Comparison of ENCODE assay signal across 27 mouse cellular contexts in the genomic region with DNA sequence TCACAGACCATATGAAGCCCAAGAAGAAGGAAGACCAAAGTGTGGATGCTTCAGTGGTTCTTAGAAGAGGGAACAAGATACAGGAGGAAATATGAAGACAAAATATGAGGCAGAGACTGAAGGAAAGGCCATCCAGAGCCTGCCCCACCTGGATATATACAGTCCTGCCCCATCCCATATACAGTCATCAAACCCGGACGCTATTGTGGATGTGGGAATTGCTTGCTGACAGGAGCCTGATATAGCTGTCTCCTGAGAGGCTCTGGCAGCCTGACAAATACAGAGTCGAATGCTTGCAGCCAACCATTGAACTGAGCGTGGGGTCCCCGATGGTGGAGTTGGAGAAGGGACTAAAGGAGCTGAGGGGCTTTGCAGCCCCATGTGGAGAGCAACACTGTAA.
"Had no signal": no experiment of that assay in that cellular context is flagged by ENCODE, and none has a peak within 500 bp of the region (broad histone marks: within the 10 kb centered on the region; RNA-seq: fewer than 3 reads in every experiment).

No protein-coding gene starts in this region.

- H3K4me2 ChIP-seq: embryonic facial prominence, embryonic 12.5 days; embryonic facial prominence, embryonic 13.5 days; embryonic facial prominence, embryonic 15.5 days; forebrain, embryonic 12.5 days; forebrain, embryonic 13.5 days; forebrain, embryonic 15.5 days had no signal

- H3K27me3 ChIP-seq: embryonic facial prominence, embryonic 12.5 days; embryonic facial prominence, embryonic 13.5 days; embryonic facial prominence, embryonic 15.5 days; forebrain, embryonic 12.5 days; forebrain, embryonic 13.5 days; forebrain, embryonic 15.5 days had no signal

- DNase-seq: cerebellum, adult 2 months; cerebellum, adult 8-10 months; cerebellum, adult 9-10 months; cerebellum, adult 9-11 months; cerebellum, postnatal 10 days; cerebellum, postnatal 14 days; cerebellum, postnatal 25 days; cerebellum, postnatal 36 days; embryo, embryonic 11 days; forebrain, postnatal 0 days; gastrocnemius, adult 2 months; gastrocnemius, postnatal 10 days; gastrocnemius, postnatal 14 days; gastrocnemius, postnatal 25 days; gastrocnemius, postnatal 36 days; heart, adult 18-20 months had no signal

- H3K9ac ChIP-seq: embryonic facial prominence, embryonic 12.5 days; embryonic facial prominence, embryonic 13.5 days; embryonic facial prominence, embryonic 15.5 days; forebrain, embryonic 12.5 days; forebrain, embryonic 13.5 days; forebrain, embryonic 15.5 days; forebrain, postnatal 0 days had no signal

- ATAC-seq: forebrain, embryonic 13.5 days; forebrain, embryonic 14.5 days; forebrain, embryonic 15.5 days; forebrain, embryonic 16.5 days; forebrain, postnatal 0 days had no signal

- H3K27ac ChIP-seq: embryonic facial prominence, embryonic 10.5 days; embryonic facial prominence, embryonic 12.5 days; embryonic facial prominence, embryonic 13.5 days; embryonic facial prominence, embryonic 15.5 days; forebrain, embryonic 10.5 days; forebrain, embryonic 12.5 days; forebrain, embryonic 13.5 days; forebrain, embryonic 15.5 days; gastrocnemius, adult 2 months had no signal

- H3K9me3 ChIP-seq: embryonic facial prominence, embryonic 10.5 days; embryonic facial prominence, embryonic 12.5 days; embryonic facial prominence, embryonic 13.5 days; embryonic facial prominence, embryonic 15.5 days; forebrain, embryonic 10.5 days; forebrain, embryonic 12.5 days; forebrain, embryonic 13.5 days; forebrain, embryonic 15.5 days had no signal

- H3K4me3 ChIP-seq: embryonic facial prominence, embryonic 10.5 days; embryonic facial prominence, embryonic 12.5 days; embryonic facial prominence, embryonic 13.5 days; embryonic facial prominence, embryonic 15.5 days; erythroblast, embryonic 14.5 days; forebrain, embryonic 10.5 days; forebrain, embryonic 12.5 days; forebrain, embryonic 13.5 days; forebrain, embryonic 15.5 days; gastrocnemius, adult 2 months had no signal

- H3K4me1 ChIP-seq: embryonic facial prominence, embryonic 10.5 days; embryonic facial prominence, embryonic 12.5 days; embryonic facial prominence, embryonic 13.5 days; embryonic facial prominence, embryonic 15.5 days; forebrain, embryonic 10.5 days; forebrain, embryonic 12.5 days; forebrain, embryonic 13.5 days; forebrain, embryonic 15.5 days had no signal

- H3K36me3 ChIP-seq: embryonic facial prominence, embryonic 10.5 days; embryonic facial prominence, embryonic 12.5 days; embryonic facial prominence, embryonic 13.5 days; embryonic facial prominence, embryonic 15.5 days; forebrain, embryonic 10.5 days; forebrain, embryonic 12.5 days; forebrain, embryonic 15.5 days had no signal
